Mouse (Mus musculus): ENCODE results near the gene Sipa1l3.

Gene Sipa1l3

DNA sequence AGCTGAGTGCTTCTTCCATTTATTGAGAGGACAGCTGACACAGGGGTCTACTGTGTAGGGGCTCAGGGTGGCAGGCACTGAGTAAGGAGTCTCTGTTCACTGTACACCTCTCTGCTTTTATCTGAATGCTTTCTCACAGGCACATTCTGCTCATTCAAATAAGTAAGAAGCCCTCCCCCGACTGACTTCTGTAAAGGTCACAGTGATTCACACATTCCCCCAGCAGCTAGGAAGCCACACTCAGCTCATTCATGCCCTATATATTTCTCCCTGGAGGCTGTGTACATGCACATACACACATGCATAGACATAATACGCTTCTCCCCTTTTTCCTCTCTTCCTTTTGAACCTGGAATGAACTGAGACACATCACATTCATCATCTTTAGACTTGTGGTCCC, 74.4 kb downstream of the Sipa1l3 start:
- no peak for DNase-seq (ENCODE audit: low spot score)

- peak; percentile 78 for DNase-seq (ENCODE audit: low spot score)
These were observed 76.6 kb downstream of the Sipa1l3 start for GRCm38 (mm10) chr7:29441793-29442192.

DNA sequence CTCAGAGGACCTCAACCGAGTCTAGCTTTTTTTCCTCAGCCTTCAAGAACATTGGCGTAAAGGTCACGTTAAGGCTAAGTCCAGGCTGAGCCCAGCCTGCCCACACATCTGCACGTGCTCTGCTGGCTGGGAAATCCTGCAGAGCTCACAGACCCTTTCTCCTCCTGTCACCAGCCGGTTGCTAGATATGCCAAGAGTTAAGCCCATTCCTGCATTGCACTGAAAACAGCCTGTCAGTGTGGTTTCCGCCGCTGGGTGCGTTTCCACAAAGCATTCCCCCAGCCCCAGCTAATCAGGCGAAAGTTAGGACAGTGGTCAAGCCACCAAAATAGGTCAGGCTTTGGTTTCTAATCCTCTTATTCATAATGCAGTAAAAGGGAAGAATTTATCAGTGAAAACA, 77.3 kb downstream of the Sipa1l3 start:
- peak; percentile 50 for DNase-seq (ENCODE audit: low spot score)

DNA sequence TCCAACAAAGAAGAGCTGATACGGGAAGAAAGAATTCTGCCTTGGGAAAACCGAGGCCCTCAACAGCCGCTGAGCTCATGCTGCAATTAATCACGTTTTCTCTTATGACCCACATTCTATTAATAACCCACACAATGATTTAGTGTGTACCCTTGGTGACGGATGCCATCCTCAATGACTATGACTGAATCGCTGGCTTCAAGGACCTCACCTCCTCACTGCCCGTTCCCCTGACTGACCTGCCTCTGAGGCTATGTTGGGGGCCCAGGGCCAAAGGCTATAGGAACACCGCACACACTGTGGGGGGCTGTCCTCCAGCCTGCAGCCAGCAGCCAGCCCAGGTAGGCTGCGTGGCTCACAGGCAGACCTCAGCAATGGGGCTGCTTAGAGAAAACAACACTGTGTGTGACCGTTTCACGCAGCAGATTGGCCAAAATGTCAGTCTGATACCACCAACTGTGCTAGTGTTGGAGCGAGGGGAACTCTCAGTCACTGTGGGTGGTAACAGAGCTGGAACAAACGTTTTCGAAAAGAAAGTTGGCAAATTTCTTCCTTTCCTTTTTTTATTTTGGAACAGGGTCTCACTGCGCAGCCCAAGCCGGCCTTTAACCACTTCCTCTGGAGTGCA, 79.7 kb downstream of the Sipa1l3 start:
- DNase-seq (ENCODE audit: low spot score): no peak

- no peak for DNase-seq (ENCODE audit: low spot score)
These were observed 80.2 kb downstream of the Sipa1l3 start for GRCm38 (mm10) chr7:29438204-29438603.

DNA sequence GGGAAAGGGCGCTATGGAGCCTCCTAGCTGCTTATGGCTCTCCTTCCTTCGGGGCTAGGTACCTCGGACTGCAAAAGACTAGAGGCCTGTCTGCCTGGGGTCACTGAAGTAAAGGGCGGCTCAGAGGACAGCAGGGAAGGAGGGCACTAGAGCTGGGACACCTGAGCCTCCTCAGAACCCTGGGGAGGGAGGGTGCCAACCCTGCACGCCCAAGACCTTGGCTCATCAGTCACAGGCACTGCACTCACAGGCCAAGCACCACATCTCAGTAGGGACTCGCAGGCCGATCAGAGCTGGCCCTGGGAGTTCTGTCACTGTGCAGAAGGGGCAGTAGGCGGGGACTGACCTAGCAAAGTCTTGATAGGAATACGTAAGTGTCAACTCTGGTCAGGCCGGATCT, 81.4 kb downstream of the Sipa1l3 start:
- DNase-seq (ENCODE audit: low spot score): no peak

GRCm38 (mm10) chr7:29434313-29435035, 84.0 kb downstream of the Sipa1l3 start:
- DNase-seq (ENCODE audit: low spot score): no peak

DNA sequence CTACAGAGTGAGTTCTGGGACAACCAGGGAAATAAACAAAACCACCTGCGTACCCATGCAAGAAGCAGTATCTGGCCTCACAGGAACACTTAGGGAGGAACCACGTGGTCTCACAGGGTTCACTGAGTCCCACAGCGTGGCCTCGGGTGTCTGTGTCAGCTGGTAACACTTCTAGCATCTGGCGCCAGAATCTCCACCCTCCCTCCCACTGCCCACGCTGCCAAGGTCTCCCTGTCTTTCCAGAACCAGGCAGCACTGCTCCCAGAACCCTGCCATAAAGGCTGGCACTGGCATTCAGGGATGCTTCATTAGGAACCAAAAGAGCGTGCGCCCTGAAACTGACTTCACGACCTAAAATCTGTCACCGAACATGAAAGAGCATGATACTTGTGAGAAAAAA, 84.7 kb downstream of the Sipa1l3 start:
- DNase-seq (ENCODE audit: low spot score): no peak

GRCm38 (mm10) chr7:29432947-29433553, 85.4 kb downstream of the Sipa1l3 start:
- DNase-seq (ENCODE audit: low spot score): no peak

GRCm38 (mm10) chr7:29432180-29432946, 86.1 kb downstream of the Sipa1l3 start:
- DNase-seq (ENCODE audit: low spot score): no peak

DNA sequence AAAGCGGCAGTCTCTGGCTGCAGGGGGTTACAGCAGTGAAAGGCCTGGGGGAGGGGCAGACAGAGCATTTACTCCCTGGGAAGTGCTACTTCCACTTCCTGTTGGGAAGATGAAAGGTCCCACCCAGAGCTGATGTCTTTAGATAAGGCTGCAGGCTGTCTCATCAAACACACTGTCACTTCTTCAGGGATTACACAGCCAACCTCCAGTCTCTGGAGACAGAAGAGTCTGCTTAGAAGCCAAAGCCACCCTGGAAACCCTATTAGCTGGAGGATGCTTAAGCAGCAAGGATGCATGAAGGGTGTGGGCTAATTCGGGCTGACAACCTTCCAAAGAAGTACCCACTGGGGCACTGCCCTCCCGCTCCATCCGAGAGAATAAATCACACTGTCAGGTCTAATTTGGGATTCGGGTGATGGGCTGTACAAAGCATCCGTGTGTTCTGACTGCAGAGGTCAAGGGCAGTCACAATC, 87.7 kb downstream of the Sipa1l3 start:
- DNase-seq (ENCODE audit: low spot score): no peak

- DNase-seq (ENCODE audit: low spot score): no peak
These were observed 92.4 kb downstream of the Sipa1l3 start for GRCm38 (mm10) chr7:29426056-29426455.

DNA sequence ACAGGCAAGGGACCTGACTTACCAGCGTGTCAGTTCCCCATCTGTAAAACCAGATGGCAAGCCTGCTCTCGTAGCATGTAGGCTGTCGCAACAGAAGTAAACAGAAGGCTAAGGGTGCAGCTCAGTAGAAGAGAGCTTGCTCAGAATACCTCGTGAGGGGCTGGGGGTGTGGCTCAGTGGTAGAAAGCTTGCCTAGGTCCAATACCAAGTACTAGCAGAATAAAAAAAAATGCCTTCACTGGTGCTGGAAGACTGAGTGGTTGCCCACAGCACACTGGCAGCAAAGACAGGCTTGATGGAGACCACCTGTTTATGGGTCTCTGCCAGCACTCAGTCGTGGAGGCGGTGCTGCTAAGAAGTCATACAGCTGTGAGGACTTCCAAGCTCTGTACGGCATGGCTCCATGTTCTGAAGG, 93.0 kb downstream of the Sipa1l3 start:
- peak; percentile 47 for DNase-seq (ENCODE audit: low spot score)

DNA sequence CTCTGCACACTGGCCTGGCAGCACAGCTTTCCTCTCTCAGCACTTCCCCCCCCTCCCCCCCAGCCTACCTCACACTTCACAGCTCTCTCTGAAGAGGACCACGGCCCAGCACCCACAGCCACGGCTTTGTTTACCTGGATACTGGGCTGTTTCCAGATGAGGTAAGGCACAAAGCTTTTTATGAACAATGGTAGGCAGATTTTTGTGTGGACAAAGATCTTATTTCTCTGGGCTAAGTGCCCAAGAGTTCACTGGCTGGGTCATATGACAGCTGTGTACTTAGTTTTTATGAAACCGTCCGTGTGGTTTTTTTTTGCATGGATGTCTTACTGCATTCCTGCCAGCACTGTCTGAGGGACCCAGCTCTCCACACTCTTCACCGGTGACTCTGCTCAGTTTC, 93.8 kb downstream of the Sipa1l3 start:
- DNase-seq (ENCODE audit: low spot score): no peak

GRCm38 (mm10) chr7:29421909-29422244, 96.6 kb downstream of the Sipa1l3 start:
- DNase-seq (ENCODE audit: low spot score): no peak

GRCm38 (mm10) chr7:29421240-29421908, 97.1 kb downstream of the Sipa1l3 start:
- DNase-seq (ENCODE audit: low spot score): no peak

DNA sequence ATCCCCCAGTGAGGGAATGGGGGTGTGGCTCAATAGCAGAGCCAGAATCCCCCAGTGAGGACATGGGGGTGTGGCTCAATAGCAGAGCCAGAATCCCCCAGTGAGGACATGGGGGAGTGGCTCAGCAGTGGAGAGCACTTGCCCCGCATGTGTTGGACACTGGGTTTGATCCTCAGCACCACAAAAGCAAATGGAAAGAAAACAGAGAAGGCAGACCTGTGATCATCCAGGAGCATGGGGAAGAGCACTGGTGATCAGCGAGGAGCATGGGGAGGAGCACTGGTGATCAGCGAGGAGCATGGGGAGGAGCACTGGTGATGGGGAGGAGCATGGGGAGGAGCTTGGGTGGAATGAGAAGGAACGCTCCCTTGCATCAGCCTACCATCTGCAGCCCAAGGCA, 98.6 kb downstream of the Sipa1l3 start:
- no peak for DNase-seq (ENCODE audit: low spot score)

- DNase-seq (ENCODE audit: low spot score): peak; percentile 71
These were observed 100.2 kb downstream of the Sipa1l3 start for GRCm38 (mm10) chr7:29418231-29418630.

- peak; percentile 61 for DNase-seq (ENCODE audit: low spot score)
These were observed 100.9 kb downstream of the Sipa1l3 start for GRCm38 (mm10) chr7:29417332-29418069.

DNA sequence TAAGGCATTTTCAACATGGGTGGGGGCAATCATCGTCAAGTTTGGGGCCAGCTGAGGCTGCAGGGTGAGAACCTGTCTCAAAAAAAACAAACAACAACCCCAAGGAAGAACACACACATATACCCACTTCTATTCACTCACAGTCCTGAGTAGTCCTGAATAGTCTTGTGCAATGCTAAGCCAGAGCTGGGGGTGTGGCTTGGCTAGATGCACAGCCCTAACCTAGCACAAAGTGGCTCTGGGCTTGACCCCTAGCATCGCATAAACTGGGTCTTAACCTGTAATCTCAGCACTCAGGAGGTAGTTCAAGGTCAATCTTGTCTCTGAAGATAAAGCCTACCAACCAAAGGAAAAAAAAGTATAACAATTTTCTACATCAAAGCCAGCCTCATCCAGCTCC, 101.5 kb downstream of the Sipa1l3 start:
- peak; percentile 47 for DNase-seq (ENCODE audit: low spot score)

DNA sequence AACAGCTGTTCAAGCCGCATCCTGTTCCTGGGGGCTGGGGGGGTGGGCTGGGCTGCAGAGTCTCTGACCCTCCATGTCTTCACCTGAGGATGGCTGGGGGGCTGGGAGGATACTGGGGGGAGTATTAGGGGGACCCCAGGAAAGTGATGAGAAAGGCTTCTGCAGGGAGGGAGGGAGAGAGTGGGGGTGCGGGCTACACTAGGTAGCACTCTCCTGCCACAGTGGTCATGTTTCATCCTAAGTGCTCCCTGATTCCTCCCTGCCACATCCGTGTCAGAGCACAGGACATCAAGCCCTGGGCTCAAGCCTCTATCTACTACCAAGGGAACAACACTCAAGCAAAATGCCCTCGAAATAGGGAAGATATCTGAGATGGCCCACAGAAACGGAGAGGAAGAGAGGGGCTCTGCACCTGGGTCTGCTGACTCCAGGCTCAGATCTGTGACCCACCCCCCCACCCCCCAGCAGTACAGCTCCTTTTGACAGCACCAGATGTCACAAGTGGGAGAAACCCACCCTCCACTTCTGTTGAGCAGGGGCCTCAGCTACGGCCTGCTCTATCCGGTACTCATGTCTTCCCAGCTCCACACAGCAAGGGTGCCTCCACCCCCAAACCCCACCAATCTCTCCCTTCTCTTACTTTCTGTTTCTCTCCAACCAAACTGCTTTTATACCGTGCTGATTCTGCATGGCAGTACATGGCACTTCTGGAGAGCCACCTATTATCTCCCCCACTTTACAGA, 106.4 kb downstream of the Sipa1l3 start:
- DNase-seq (ENCODE audit: low spot score): no peak
